Mouse (Mus musculus): ENCODE measurements around the gene Prl8a6.

Gene Prl8a6

DNA sequence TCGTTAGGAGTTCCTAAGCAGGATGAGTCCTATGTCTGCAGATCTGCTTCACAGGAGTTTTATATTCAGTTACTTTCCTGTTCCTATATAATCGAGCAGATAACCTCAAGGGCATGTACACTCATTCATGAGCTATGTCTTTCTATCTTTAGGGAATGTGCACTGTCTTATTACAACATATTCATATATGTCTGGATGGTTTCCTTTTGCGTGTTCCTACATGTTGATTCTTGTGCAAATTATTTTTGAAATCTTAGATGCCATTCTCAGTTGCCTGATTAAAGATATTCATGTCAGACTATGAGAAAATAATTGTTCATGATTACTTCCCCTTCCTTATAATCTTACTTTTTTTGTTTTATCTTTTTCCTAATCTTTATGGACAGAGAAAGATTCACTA lies at the start of gene Prl8a6:
Gene Prl8a6, minus strand, starts transcription at position 101 of the 400 bp plus-strand sequence.
- DNase-seq: no peak

DNA sequence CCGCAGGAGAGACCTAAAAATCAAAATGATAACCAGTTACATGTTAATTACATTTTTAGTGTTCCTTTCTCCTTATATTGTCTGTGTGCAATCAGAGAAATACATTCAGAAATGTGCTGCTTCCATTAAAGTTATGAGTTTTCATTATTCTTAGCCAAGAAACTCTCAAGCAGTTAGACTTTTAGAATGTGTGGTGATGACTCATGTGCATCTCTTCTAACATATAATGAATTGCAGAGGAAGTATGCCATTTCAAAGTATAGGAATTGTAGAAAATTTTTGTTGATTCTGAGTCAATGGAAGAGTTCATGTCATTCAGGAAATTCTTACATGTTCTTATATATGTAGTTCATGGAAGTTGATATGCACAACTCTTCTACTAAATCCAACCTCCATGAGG lies 5.3 kb downstream of the Prl8a6 start:
- no peak for DNase-seq

- DNase-seq: no peak
Measured at GRCm38 (mm10) chr13:27413640-27414039, 24.8 kb downstream of the Prl8a6 start.

DNA sequence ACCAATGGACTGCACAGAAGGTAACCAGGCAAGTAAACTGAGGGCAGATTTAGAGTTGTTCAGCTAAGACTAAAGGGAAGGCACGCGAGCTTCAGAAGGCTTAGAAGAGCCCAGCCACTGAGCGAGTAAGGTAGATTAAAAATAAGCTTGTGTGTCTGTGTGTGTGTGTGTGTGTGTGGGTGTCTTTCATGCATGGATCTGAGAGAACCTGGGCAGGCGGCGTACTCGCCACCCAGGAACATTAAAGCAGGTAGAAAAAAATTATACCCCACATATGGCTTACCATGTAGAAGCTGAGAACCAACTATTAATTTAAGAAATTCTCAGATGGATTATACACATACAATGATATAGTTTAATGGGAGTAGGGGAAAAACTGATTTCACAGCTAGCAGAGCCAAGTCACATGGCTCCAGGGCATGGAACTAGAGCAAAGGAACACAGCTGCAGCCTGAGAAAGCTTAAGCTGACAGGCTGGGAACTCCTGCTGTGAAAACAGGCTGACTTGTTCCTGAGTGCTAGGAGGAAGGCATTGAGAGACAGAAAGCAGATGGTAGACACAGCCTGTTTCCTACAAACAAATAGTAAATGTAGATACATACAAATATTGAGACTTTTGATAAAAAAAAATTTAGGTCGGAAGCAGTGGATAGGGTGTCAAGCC lies 39.3 kb downstream of the Prl8a6 start:
- DNase-seq: no peak

- DNase-seq: no peak
Measured at GRCm38 (mm10) chr13:27390746-27391145, 47.7 kb downstream of the Prl8a6 start, which contains the start of gene Prl2b1. Prl2b1 (minus strand) TSS chr13:27390846.
